Mouse (Mus musculus) G1E (cell line): ENCODE results near the gene Tspo2.

ENCODE experiments used
- CTCF ChIP-seq: IDR thresholded peaks from 2 replicates; pipeline ENCODE4 v1.5.1; 2012; ENCODE audit warnings: low read depth, low read length, inconsistent platforms, mixed read lengths
- GATA1 ChIP-seq: IDR thresholded peaks from 2 replicates; pipeline ENCODE4 v1.6.1; 2012; ENCODE audit warnings: borderline replicate concordance, low read length, inconsistent platforms, mixed read lengths
- TAL1 ChIP-seq: conservative IDR thresholded peaks from 2 replicates; pipeline ENCODE4 v1.6.1; 2012; ENCODE audit warnings: low read depth, low read length, inconsistent platforms, mixed read lengths

- TF ChIP-seq CTCF = no peak
- no peak for TF ChIP-seq TAL1
- no peak for TF ChIP-seq GATA1
Observed at GRCm38 (mm10) chr17:48436487-48436886, 14.8 kb downstream of the Tspo2 start.
